Mouse (Mus musculus) megakaryocyte, embryonic 14.5 days (primary cell): ENCODE measurements around the gene Adam15.

Experiments used
- FLI1 ChIP-seq: IDR thresholded peaks from 2 replicates; pipeline ENCODE4 v1.6.1; 2012; ENCODE audit warnings: low read length, inconsistent platforms, mixed read lengths
- GATA1 ChIP-seq: IDR thresholded peaks from 3 replicates; pipeline ENCODE4 v1.6.1; 2012; ENCODE audit warnings: mixed read lengths, low read length, inconsistent platforms, borderline replicate concordance

GRCm38 (mm10) chr3:89316833-89317232 lies 33.0 kb downstream of the Adam15 start:
- TF ChIP-seq GATA1, result no peak
- no peak for TF ChIP-seq FLI1
